Mouse (Mus musculus) midbrain, postnatal 0 days (tissue): ENCODE results near the gene Cacna1c. TPM values are rescaled to one million over a fixed set of nuclear protein-coding genes. Genes with fewer than 3 reads are reported as not detected.
A peak's percentile ranks its signal among the peaks of the same experiment; 100 is the strongest.

Experiments
- ATAC-seq: fragments of 200-750 bp; cut with Nextera tagmentation; 2 replicates; pipeline ENCODE4 v1.8.0; 2017; ENCODE audit warnings: moderate number of reproducible peaks, mild to moderate bottlenecking, moderate TSS enrichment, moderate library complexity; ENCODE audit not compliant: low FRiP score
- DNase-seq: peaks from one replicate; pipeline ENCODE4 v3.0.0-alpha.2; 2015; ENCODE audit warnings: low spot score
- H3K27ac ChIP-seq: fragments of 300-500 bp; sonication (generic); 2 replicates; pipeline ENCODE4 v1.5.1; 2014; ENCODE audit warnings: low read depth, mild to moderate bottlenecking, low read length, mixed read lengths
- H3K27me3 ChIP-seq: fragments of 300-500 bp; sonication (generic); 2 replicates; pipeline ENCODE4 v1.6.1; 2014; ENCODE audit warnings: low read length, control low read depth, mixed read lengths; ENCODE audit not compliant: insufficient read depth
- H3K36me3 ChIP-seq: fragments of 300-500 bp; sonication (generic); 2 replicates; pipeline ENCODE4 v1.6.1; 2014; ENCODE audit warnings: low read length, control low read depth, mixed read lengths; ENCODE audit not compliant: insufficient read depth
- H3K4me1 ChIP-seq: fragments of 300-500 bp; sonication (generic); 2 replicates; pipeline ENCODE4 v1.6.1; 2014; ENCODE audit warnings: mild to moderate bottlenecking, control low read depth, antibody characterized with exemption, low read length, mixed read lengths; ENCODE audit not compliant: insufficient read depth
- H3K4me2 ChIP-seq: fragments of 300-500 bp; sonication (generic); 2 replicates; pipeline ENCODE4 v1.6.1; 2014; ENCODE audit warnings: low read depth, mild to moderate bottlenecking, low read length, mixed read lengths; ENCODE audit not compliant: poor library complexity, severe bottlenecking
- H3K4me3 ChIP-seq: fragments of 300-500 bp; sonication (generic); 2 replicates; pipeline ENCODE4 v1.5.1; 2014; ENCODE audit warnings: low read depth, mild to moderate bottlenecking, low read length, moderate library complexity
- H3K9ac ChIP-seq: fragments of 300-500 bp; sonication (generic); replicated peaks from 2 replicates; pipeline ENCODE4 v1.6.1; 2014; ENCODE audit warnings: mild to moderate bottlenecking, low read length, moderate library complexity, mixed read lengths; ENCODE audit not compliant: poor library complexity, severe bottlenecking
- H3K9me3 ChIP-seq: fragments of 300-500 bp; sonication (generic); 2 replicates; pipeline ENCODE4 v1.6.1; 2016; ENCODE audit warnings: low read length, control low read depth
- CTCF ChIP-seq: IDR thresholded peaks from 2 replicates; pipeline ENCODE4 v1.5.1; 2016; ENCODE audit warnings: antibody characterized with exemption, mild to moderate bottlenecking
- WGBS: fragments of 180-500 bp; shearing (Covaris S2); extraction: QIAGEN DNeasy Blood & Tissue Kit; methylation state at CpG from one replicate; pipeline ENCODE4 v1.1.7; 2014; 5-methylcytosine and 5-hydroxymethylcytosine counted together
- polyA plus RNA-seq: library from polyadenylated mRNA; unstranded; fragments of >200 nt; fragmentation: Nextera tagmentation; extraction: Ambion mirVana; gene quantifications from 2 replicates; pipeline ENCODE4 v1.2.1, GENCODE M21; 2015
- total RNA-seq: library from RNA; depleted of rRNA; stranded (reverse); fragments of >200 nt; gene quantifications from 2 replicates; pipeline ENCODE4 v1.2.3, GENCODE M21; 2014

Gene Cacna1c
- total and polyA plus RNA-seq, 2 experiments from 2014 or later: 4.9 to 33.9 TPM

DNA sequence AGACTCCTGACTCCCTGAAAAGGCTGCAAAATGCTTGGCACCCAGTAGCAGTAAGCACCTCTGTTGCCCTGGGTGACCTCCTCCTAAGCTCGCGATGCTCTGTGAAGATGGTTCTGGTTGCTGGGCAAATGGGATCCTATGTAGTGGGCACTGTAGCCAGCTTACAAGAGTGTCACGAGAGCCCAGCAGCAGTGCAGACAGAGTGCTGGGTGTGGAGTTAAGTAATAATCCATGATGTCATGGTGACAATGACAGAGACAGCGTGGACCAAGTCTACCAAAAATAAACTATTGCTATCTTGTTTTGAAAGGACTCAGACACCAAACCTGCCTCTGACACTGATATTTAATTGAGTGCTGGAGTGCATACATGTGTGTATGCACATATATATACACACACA, 5.4 kb upstream of the Cacna1c start:
- WGBS: 94% methylated on average over 4 of the region's 4 CpGs
- Histone ChIP-seq H3K36me3 (peaks cover 3% of the 10 kb centered on the region; the same call in 1 of the 2 replicates), H3K27ac (no peak overlapping the region), H3K4me1 (no peaks in the 10 kb centered on the region), H3K27me3 (no peaks in the 10 kb centered on the region), H3K4me3 (no peak overlapping the region), H3K9ac (no peak overlapping the region), H3K4me2 (no peak overlapping the region), H3K9me3 (no peaks in the 10 kb centered on the region)
- ATAC-seq (no peak), DNase-seq (no peak)
- TF ChIP-seq CTCF: no peak

DNA sequence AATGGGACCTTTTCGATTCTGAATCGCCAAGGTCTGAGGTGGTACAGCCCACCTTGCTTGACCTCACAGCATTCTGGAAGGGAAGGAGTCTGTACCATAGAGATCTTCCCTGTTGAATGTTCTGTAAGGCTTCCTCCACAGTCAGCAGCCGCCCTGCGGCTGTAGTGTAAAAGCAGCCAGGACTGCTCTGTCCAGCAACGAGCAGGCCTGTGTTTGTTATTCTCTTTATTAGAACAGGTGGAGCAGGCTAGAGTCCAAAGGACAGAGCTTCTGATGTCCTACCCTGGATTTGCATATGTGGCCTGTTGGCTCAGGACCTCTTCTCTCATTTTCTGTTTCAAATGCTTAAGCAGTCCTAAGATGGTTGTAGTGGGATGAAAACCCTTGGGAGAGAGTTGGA, 4.1 kb upstream of the Cacna1c start:
- DNase-seq: no peak

DNA sequence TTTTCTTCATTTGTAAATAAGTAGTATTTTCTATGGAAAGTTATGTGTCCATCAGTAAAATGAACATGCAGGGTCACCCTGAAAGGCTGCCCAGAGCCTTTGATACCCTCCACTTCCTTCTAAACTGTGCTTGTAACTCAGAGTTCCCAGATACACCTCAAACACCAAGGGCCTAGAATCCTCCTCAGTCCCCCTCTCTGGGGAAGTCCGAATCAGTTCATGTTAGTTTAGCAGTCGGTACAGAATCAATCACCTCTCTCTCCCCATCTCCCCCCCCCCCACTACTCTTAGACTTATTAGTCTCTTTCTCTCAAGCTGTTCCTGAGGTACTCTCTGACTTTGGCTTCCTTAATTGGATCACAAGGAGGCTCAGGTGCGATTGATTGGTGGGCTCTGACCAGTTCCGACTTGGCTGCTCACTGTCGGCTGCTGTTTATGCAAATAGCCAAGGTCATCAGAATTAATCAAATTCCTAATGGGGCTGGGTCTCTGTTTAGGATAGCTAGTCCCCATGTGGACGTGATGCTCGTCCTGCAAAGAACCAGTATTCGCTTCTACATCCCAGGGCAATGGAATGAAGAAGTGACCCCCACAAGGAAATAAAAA, 3.2 kb upstream of the Cacna1c start:
- ATAC-seq (no peak), DNase-seq (no peak)
- H3K36me3 ChIP-seq: peaks cover 8% of the 10 kb centered on the region; the same call in 1 of the 2 replicates
- no peak overlapping the region for H3K9ac ChIP-seq
- H3K4me3 ChIP-seq: no peak overlapping the region
- no peaks in the 10 kb centered on the region for H3K27me3 ChIP-seq
- H3K4me2 ChIP-seq: no peak overlapping the region
- WGBS: 38% methylated on average over 8 of the region's 8 CpGs
- no peaks in the 10 kb centered on the region for H3K4me1 ChIP-seq
- no peaks in the 10 kb centered on the region for H3K9me3 ChIP-seq
- no peak for TF ChIP-seq CTCF
- H3K27ac ChIP-seq: no peak overlapping the region

More for the DNA sequence above, 4.1 kb upstream of the Cacna1c start:
- WGBS: 86% methylated on average over 5 of the region's 5 CpGs
- H3K4me1 ChIP-seq: no peaks in the 10 kb centered on the region
- H3K27ac ChIP-seq: no peak overlapping the region
- H3K4me2 ChIP-seq: no peak overlapping the region
- H3K4me3 ChIP-seq: no peak overlapping the region
- H3K9me3 ChIP-seq: no peaks in the 10 kb centered on the region
- no peak overlapping the region for H3K9ac ChIP-seq
- no peak for ATAC-seq
- H3K36me3 ChIP-seq: peaks cover 6% of the 10 kb centered on the region; the same call in 1 of the 2 replicates
- TF ChIP-seq CTCF: no peak
- H3K27me3 ChIP-seq: no peaks in the 10 kb centered on the region

DNA sequence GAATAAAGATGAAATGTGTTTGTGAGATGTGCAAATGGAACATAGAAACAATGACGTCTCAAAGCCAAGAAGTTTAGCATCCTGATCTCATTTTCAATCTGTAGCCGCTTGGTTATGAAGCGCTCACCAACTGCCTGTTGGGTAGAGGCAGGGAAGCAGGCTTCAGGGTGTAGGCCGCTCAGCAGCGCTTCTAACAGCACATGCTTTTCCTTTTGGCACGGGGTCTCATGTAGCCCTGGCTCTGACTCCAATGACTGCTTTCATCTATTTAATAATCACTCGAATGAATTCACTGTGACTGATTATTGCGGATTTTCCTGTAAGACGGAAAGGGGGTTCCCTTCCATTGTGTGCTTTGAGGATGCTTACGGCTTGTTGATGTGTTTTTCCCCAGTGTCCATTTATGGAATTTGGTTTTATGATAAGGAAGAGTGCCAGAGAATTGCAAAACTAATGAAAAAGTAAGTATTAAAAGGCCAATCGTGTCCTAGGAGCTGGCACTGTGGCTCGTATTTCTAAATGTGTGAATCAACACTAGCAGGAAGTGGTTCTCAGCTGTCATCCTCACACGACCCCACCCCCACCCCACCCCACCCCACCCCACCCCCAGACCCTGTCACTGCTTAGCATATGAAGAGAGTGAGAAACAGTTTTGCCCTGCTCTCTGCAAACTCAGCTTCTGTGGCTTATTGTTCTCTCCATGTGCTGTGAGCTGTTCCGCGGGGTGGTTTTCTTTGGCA, 2.5 kb upstream of the Cacna1c start:
- H3K27me3 ChIP-seq: no peaks in the 10 kb centered on the region
- H3K27ac ChIP-seq: no peak overlapping the region
- 32% methylated on average over 15 of the region's 15 CpGs for WGBS
- ATAC-seq (no peak), DNase-seq (peak; percentile 55)
- H3K4me1 ChIP-seq: no peaks in the 10 kb centered on the region
- H3K9ac ChIP-seq: no peak overlapping the region
- no peak overlapping the region for H3K4me2 ChIP-seq
- no peak overlapping the region for H3K4me3 ChIP-seq
- peaks cover 14% of the 10 kb centered on the region; the same call in 1 of the 2 replicates for H3K36me3 ChIP-seq
- H3K9me3 ChIP-seq: no peaks in the 10 kb centered on the region
- TF ChIP-seq CTCF: no peak

DNA sequence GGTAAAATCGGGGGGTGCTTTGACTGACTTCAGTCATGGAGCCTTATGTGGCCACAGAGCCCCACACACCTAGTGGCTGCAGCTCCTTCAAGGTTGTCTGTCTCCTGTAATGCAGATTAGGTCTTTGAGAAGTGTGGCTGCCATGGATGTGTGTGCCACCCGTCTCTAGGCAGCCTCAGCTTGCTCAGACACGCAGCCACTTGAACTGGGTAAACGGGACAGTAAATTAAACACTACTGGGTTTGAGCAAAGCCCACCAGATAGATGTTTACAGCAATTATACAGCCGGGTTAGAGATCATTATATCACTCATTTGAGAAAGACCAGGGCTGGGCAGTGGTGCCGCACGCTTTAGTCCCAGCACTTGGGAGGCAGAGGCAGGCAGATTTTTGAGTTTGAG, 1.6 kb downstream of the Cacna1c start:
- DNase-seq (no peak), ATAC-seq (no peak)
- no peak for TF ChIP-seq CTCF
- no peak overlapping the region for H3K4me2 ChIP-seq
- H3K4me3 ChIP-seq: no peak overlapping the region
- H3K36me3 ChIP-seq: peaks cover 34% of the 10 kb centered on the region
- no peaks in the 10 kb centered on the region for H3K27me3 ChIP-seq
- no peak overlapping the region for H3K27ac ChIP-seq
- no peaks in the 10 kb centered on the region for H3K9me3 ChIP-seq
- H3K9ac ChIP-seq: no peak overlapping the region
- H3K4me1 ChIP-seq: no peaks in the 10 kb centered on the region
- 94% methylated on average over 7 of the region's 7 CpGs for WGBS

- no peak for TF ChIP-seq CTCF
- DNase-seq (no peak), ATAC-seq (no peak)
- WGBS: 89% methylated on average over 9 of the region's 9 CpGs
- no peak overlapping the region for H3K27ac ChIP-seq
- H3K9ac ChIP-seq: no peak overlapping the region
- H3K4me1 ChIP-seq: no peaks in the 10 kb centered on the region
- no peaks in the 10 kb centered on the region for H3K27me3 ChIP-seq
- peaks cover 34% of the 10 kb centered on the region for H3K36me3 ChIP-seq
- H3K9me3 ChIP-seq: no peaks in the 10 kb centered on the region
- H3K4me2 ChIP-seq: no peak overlapping the region
- no peak overlapping the region for H3K4me3 ChIP-seq
These were observed 2.1 kb downstream of the Cacna1c start for GRCm38 (mm10) chr6:119194161-119194560.
